Mouse (Mus musculus) erythroblast, embryonic 14.5 days (primary cell): ENCODE measurements around the gene Rpl10a.

Source experiments
- GATA1 ChIP-seq: IDR thresholded peaks from 2 replicates; pipeline ENCODE4 v1.6.1; 2012; ENCODE audit warnings: low read length, inconsistent platforms, mixed read lengths
- TAL1 ChIP-seq: IDR thresholded peaks from 3 replicates; pipeline ENCODE4 v1.6.1; 2012; ENCODE audit warnings: low read length, inconsistent platforms, mixed read lengths

- TF ChIP-seq GATA1 (no peak), TAL1 (no peak)
Observed at GRCm38 (mm10) chr17:28348211-28348610, 19.9 kb downstream of the Rpl10a start.
